ENCODE assay signal across 8 mouse cellular contexts in genomic region chr2:146511911-146512580, GRCm38 (mm10). TPM values are rescaled to one million over a fixed set of nuclear protein-coding genes. Genes with fewer than 3 reads are reported as not detected.
DNase-seq lines count a peak whose midpoint lies in the region; ATAC-seq lines count a peak whose summit lies in the region.

Gene Ralgapa2 (minus strand): TSS chr2:146512344.

- ATAC-seq in hindbrain, embryonic 16.5 days, result peak; percentile 98

- H3K27me3 ChIP-seq in hindbrain, embryonic 16.5 days (replicated peaks; ENCODE audit: control insufficient read depth, insufficient read depth, low read length), result no peaks in the 10 kb centered on the region

- H3K79me2 ChIP-seq in macrophage (ENCODE audit: inconsistent target), result peaks cover 45% of the 10 kb centered on the region

- no peaks in the 10 kb centered on the region for H3K9me3 ChIP-seq in hindbrain, embryonic 16.5 days (ENCODE audit: control insufficient read depth, low read length)

- H3K27ac ChIP-seq in hindbrain, embryonic 16.5 days (ENCODE audit: low read depth, low read length), result peak within 1 kb of the TSS; percentile 74
- peak within 1 kb of the TSS; percentile 19; the same call in 1 of the 2 replicates for H3K27ac ChIP-seq in macrophage

- H3K4me3 ChIP-seq in hindbrain, embryonic 16.5 days (ENCODE audit: low read length), result peak within 1 kb of the TSS; percentile 71
- H3K4me3 ChIP-seq in macrophage (ENCODE audit: inconsistent target), result peak within 1 kb of the TSS; percentile 57

- H3K4me2 ChIP-seq in hindbrain, embryonic 16.5 days (ENCODE audit: low read length), result peak within 1 kb of the TSS; percentile 66

- peaks cover 9% of the 10 kb centered on the region for H3K4me1 ChIP-seq in hindbrain, embryonic 16.5 days (ENCODE audit: control insufficient read depth, insufficient read depth, low read depth, low read length)

- 1% methylated on average over 49 of the region's 57 CpGs for WGBS in hindbrain, embryonic 16.5 days
- under 1% methylated on average over 57 of the region's 57 CpGs for WGBS in macrophage (ENCODE audit: missing documents)

- H3K9ac ChIP-seq in hindbrain, embryonic 16.5 days (ENCODE audit: low read depth, low read length), result peak within 1 kb of the TSS; percentile 86

- peak; percentile 96 for DNase-seq in WW6 (ENCODE audit: low read depth, low spot score)
- DNase-seq in cerebellum, postnatal 4 days (ENCODE audit: low spot score in 2 of 2), result peak; percentile 93 to 98
- peak; percentile 99 for DNase-seq in gastrocnemius, adult 18-20 months (ENCODE audit: low spot score)
- DNase-seq in left cerebral cortex, adult 18-20 months (ENCODE audit: low spot score in 2 of 2), result peak; percentile 97 to 100
- DNase-seq in right cerebral cortex, adult 18-20 months, result peak; percentile 100
- DNase-seq in urinary bladder, postnatal 10 days (ENCODE audit: low spot score), result peak; percentile 94

- H3K36me3 ChIP-seq in hindbrain, embryonic 16.5 days (ENCODE audit: control insufficient read depth, insufficient read depth, low read length), result no peaks in the 10 kb centered on the region
- no peaks in the 10 kb centered on the region for H3K36me3 ChIP-seq in macrophage (ENCODE audit: inconsistent target)

RNA-seq across cellular contexts. Expression of gene Ralgapa2, which starts in this region (rescaled TPM):
- 1 to 10 TPM; 8.3 to 9.3 TPM for total RNA-seq in gastrocnemius, adult 18-20 months (2021)
- 9.8 and 9.9 TPM in 2 replicates for polyA plus RNA-seq in hindbrain, embryonic 16.5 days (2015; fragmentation: Nextera tagmentation; extraction: Ambion mirVana)
- 10 to 100 TPM; 19.2 to 19.7 TPM for total RNA-seq in left cerebral cortex, adult 18-20 months (2021)
- total RNA-seq in macrophage (2018; cell fraction: chromatin; rRNA removed), result 100 to 1,000 TPM; 123 to 838 (median 267) TPM
- 10 to 100 TPM in 17 of 26 experiments, 1 to 10 TPM in 9; 5.9 to 25.4 (median 14.5) TPM for total RNA-seq in macrophage (2018; cell fraction: cytosol; rRNA removed)
- 100 to 1,000 TPM in 13 of 26 experiments, 10 to 100 TPM in 13; 36.4 to 362 (median 111) TPM for total RNA-seq in macrophage (2018; cell fraction: nucleus; rRNA removed)
- polyA plus RNA-seq in macrophage (2018), result 9.7 to 13.8 TPM (median 10.5 TPM) in 3 replicates

Comparison
In these comparisons a context has a peak if more than half of its experiments do, and no peak if none do; other contexts are left out.
1. Peak in every context shown above with its lines: DNase-seq, ATAC-seq, H3K4me3 ChIP-seq and H3K27ac ChIP-seq.